Mouse (Mus musculus): ENCODE data around the gene Cep112. TPM values are rescaled to one million over a fixed set of nuclear protein-coding genes. Genes with fewer than 3 reads are reported as not detected.

The Cep112 gene
- polyA plus RNA-seq, 1 experiment from 2014 or later: 7.6 TPM

Other genes starting within 250 kb of the Cep112 start
- gene Apoh, start 81.8 kb upstream of the Cep112 start, polyA plus RNA-seq (2015; fragmentation: Nextera tagmentation; extraction: Ambion mirVana): 5.3 and 7.5 TPM in 2 replicates
- gene Prkca, start 81.3 kb upstream of the Cep112 start, polyA plus RNA-seq (2015; fragmentation: Nextera tagmentation; extraction: Ambion mirVana): 19.1 and 22.0 TPM in 2 replicates